Mouse (Mus musculus): Measurements from ENCODE around the gene Gphn. TPM values are rescaled to one million over a fixed set of nuclear protein-coding genes. Genes with fewer than 3 reads are reported as not detected.
"Not testable (repeated sequence)": the region's sequence is repeated elsewhere in the genome, so short reads cannot be mapped to it uniquely, and the experiment has no call there.

The Gphn gene
- polyA plus RNA-seq, 1 experiment: 27.0 TPM

DNA sequence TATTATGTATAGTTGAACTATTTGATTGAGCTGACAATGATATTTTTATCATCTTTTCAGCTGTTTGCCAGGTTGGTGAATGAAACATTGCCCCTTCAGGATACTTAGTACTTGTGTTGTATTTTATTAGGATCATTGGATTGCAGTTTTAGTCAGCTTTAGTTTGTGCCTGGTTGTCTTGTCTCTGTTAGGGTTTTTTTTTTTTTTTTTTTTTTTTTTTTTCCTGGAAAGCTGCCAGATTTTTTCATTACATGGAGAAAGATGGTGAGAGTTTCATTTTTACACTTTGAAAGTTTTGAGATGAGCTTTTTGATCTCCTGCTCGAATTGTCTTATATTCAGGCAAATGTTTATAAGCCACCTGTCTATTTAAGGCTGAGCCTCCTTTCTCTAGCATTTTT lies 22.2 kb downstream of the Gphn start:
- Histone ChIP-seq H3K27ac (replicated peaks; ENCODE audit: low read depth, low read length) (no peak overlapping the region; the same call in 1 of the 2 replicates), H3K4me1 (ENCODE audit: control insufficient read depth, insufficient read depth, insufficient read length, low read length) (no peaks in the 10 kb centered on the region), H3K4me3 (ENCODE audit: insufficient read depth, low read depth, low read length) (no peak overlapping the region)

DNA sequence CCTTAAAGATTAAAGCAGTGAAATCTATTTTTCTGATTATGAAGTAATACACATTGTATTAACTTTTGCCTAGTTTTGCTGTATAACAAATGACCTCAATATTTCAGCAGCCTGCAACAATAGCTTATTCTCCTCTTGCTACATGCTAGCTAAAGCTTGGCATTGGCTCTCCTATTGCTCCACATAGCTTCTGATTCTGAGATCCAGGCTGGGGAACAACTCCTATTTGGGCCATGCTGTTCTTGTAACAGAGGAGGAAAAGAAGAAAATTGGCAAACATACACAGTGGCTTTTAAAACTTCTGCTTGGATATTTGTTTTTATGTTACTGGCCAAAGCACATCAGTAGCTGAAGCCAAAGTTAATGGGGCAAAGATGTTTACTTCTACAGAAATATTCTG lies 23.0 kb downstream of the Gphn start:
- no peaks in the 10 kb centered on the region for H3K4me1 ChIP-seq (ENCODE audit: control insufficient read depth, insufficient read depth, insufficient read length, low read length)
- H3K4me3 ChIP-seq (ENCODE audit: insufficient read depth, low read depth, low read length): no peak overlapping the region
- no peak overlapping the region for H3K27ac ChIP-seq (replicated peaks; ENCODE audit: low read depth, low read length)

DNA sequence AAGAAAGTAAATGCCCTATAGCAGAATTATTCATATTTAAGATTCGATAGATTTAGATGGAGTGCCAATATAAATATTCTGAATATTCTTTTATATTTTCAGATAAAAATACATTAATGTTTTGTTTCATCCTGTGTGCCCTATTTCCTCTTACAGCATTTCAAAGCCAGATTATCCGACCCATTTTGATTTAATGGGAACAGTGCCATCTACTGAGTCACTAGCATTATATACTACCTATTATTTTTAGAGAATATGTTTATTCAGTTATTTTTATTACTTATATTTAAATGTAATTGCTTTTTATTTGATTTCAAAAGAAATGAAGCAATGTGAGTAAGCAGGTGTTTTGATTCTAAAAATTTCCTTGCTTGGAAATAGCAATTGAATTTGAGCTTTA lies 51.2 kb downstream of the Gphn start:
- H3K4me3 ChIP-seq (ENCODE audit: insufficient read depth, low read depth, low read length): no peak overlapping the region

DNA sequence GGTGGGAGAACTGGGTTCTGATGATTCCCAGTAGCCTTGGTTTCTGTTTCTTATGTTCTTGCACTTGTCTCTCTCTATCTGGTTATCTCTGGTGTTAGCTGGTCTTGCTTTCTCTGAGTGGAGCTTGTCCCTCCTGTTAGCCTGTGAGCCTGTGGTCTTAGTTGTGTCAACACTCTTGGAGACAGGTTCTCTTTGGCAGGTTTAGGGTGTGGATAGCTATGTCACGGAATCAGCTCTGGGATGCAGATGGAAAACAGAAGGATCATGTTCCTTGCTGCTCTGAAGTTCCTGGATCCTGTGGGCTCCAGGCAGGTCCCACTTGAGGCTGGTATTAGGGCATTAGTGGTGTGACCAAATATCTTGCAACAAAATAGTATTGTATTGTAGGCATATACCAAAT lies 64.2 kb downstream of the Gphn start:
- H3K27ac ChIP-seq (replicated peaks; ENCODE audit: low read depth, low read length): no peak overlapping the region
- H3K4me3 ChIP-seq (ENCODE audit: insufficient read depth, low read depth, low read length): no peak overlapping the region
- H3K4me1 ChIP-seq (ENCODE audit: control insufficient read depth, insufficient read depth, insufficient read length, low read length): no peaks in the 10 kb centered on the region

More for the DNA sequence above, 51.2 kb downstream of the Gphn start:
- no peaks in the 10 kb centered on the region for H3K4me1 ChIP-seq (ENCODE audit: control insufficient read depth, insufficient read depth, insufficient read length, low read length)
- H3K27ac ChIP-seq (replicated peaks; ENCODE audit: low read depth, low read length): no peak overlapping the region

DNA sequence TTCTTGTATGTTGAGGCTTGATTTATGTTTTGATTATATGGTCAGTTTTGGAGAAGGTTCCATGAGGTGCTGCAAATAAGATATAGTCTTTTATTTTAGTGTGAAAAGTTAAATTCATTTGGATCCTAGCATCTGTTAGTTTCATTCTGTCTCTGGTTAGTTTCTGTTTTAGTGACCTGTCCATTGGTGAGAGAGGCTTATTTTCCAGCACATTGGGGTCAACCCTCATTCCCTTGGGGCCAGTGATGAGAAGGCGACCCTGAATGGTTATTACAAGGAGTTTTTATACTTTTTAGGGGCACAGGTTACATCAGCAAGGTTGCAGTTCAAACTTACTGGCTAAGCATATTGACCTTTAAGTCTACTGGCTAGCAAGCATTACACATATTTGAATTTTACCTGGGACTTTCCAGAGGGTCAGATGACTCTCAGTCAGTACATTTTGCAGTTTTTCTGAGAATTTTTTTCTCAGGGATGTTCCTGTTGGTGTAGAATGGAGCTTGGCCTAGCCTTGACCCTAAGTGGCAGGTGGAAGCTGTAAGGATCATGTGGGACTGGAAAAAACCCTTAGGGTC lies 72.7 kb downstream of the Gphn start:
- Histone ChIP-seq H3K4me3 (ENCODE audit: insufficient read depth, low read depth, low read length) (no peak overlapping the region), H3K4me1 (ENCODE audit: control insufficient read depth, insufficient read depth, insufficient read length, low read length) (peaks cover 3% of the 10 kb centered on the region), H3K27ac (replicated peaks; ENCODE audit: low read depth, low read length) (no peak overlapping the region)

DNA sequence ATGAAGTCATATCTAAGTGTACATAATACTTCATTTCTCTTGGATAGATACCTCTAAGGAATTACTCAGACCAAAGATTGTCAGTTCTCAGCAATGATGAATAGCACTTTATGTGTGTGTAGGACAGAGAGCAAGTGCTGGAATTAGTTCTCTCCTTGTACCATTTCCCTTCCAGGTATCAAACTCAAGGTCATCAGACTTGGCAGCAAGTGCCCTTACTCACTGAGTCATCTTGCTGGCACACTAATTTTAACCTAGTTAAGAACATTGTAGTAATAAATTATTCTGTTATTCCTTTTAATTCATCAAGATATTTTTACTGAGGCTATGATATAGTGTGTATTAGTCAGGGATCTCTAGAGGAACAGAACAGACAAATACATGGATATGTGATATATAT lies 88.9 kb downstream of the Gphn start:
- no peak overlapping the region for H3K27ac ChIP-seq (replicated peaks; ENCODE audit: low read depth, low read length)
- no peaks in the 10 kb centered on the region for H3K4me1 ChIP-seq (ENCODE audit: control insufficient read depth, insufficient read depth, insufficient read length, low read length)
- H3K4me3 ChIP-seq (ENCODE audit: insufficient read depth, low read depth, low read length): no peak overlapping the region

DNA sequence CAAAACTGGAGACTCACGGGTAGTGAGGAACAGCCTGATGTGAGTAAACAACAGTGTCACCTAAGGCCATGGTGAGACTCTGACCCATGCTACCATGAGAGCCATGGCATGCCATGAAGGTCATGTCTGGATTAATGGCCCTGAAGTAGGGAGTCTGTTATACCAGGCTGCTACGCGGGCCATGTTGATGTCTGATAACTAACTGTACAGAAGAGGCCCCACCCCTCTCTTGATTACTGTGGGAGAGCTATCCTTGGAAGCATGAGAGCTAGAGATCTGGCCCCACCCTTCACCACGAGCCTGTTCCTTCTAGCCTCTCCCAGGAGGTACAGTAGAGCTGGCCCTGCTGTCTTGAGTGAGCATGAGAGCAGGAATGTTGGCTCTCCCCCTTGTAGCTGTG lies 101.8 kb downstream of the Gphn start:
- no peak overlapping the region for H3K4me3 ChIP-seq (ENCODE audit: insufficient read depth, low read depth, low read length)
- H3K27ac ChIP-seq (replicated peaks; ENCODE audit: low read depth, low read length): no peak overlapping the region
- no peaks in the 10 kb centered on the region for H3K4me1 ChIP-seq (ENCODE audit: control insufficient read depth, insufficient read depth, insufficient read length, low read length)

DNA sequence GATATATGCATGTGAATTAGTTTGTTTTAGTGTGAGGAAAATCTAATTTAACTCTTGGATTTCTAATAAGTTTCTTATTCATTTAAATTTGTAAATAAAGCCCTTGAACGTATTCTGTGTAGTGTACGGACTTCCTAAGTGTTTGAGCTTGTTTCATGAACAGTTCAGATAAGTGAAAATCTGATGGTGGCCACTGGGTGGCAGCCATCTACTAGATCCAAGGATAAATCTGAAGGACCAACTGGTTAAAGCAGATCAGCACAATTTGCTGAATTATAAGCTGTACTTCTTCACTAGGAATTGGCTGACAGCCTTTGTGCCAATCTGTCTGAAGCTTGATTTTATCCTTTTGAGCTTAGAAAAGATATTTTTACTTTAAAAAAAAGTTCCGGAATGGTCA lies 105.9 kb downstream of the Gphn start:
- no peak overlapping the region for H3K27ac ChIP-seq (replicated peaks; ENCODE audit: low read depth, low read length)
- no peak overlapping the region for H3K4me3 ChIP-seq (ENCODE audit: insufficient read depth, low read depth, low read length)

DNA sequence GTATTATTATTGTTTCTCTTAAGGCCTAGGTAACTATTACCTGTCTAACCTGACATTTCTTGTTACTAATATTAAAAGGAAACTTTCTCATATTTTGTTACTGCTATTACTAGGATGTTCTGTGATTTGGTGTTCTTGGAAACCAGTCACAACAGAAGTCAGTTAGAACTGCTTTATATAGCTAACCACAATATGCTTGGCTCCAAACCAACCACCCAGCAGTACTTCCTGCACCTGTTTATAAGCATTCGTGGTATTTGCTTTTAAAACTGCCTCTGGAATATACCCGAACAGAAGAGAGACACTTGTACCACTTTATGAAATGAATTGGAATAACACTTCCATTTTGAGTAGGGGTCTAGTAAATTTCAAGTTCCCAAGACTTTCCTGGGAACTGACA lies 130.3 kb downstream of the Gphn start:
- H3K4me1 ChIP-seq (ENCODE audit: control insufficient read depth, insufficient read depth, insufficient read length, low read length): no peaks in the 10 kb centered on the region; the same call in 1 of the 2 replicates
- H3K27ac ChIP-seq (replicated peaks; ENCODE audit: low read depth, low read length): no peak overlapping the region
- no peak overlapping the region for H3K4me3 ChIP-seq (ENCODE audit: insufficient read depth, low read depth, low read length)

More for the DNA sequence above, 105.9 kb downstream of the Gphn start:
- H3K4me1 ChIP-seq (ENCODE audit: control insufficient read depth, insufficient read depth, insufficient read length, low read length): no peaks in the 10 kb centered on the region

DNA sequence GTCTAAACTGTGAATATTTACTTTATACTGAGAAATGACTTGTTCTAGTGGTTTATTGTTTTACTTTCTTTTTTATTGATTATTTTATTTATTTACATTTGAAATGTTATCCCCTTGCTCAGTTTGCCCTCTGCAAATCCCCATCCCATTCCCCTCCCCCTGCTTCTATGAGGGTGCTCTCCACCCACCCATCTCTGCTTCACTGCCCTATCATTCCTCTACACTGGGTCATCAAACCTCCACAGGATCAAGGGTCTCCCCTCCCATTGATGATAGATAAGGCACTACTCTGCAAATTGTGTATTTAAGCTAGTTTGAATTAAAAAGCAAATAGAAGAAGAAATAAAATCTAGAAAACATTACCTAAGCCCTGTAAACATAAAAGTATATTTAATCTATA lies 163.1 kb downstream of the Gphn start:
- Histone ChIP-seq H3K4me3 (ENCODE audit: insufficient read depth, low read depth, low read length) (no peak overlapping the region), H3K27ac (replicated peaks; ENCODE audit: low read depth, low read length) (no peak overlapping the region), H3K4me1 (ENCODE audit: control insufficient read depth, insufficient read depth, insufficient read length, low read length) (no peaks in the 10 kb centered on the region; the same call in 1 of the 2 replicates)

DNA sequence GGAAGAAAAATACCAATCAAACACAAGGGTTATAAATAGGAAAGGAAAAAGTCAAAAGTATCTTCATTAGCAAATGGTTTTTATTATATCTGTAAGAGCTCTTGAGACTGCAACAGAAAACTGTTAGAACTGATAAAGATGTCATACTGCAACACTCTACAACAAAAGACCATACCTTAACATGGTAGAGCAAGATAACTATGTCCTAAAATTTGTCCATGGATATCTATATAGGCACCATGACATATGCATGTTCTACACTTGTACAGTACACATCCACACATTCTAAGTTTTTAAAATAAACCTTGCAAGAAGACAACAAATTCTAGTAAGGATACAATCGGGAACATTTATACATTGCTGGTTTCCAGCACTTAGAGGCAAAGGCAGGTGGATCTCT lies 169.1 kb downstream of the Gphn start:
- Histone ChIP-seq H3K4me1 (ENCODE audit: control insufficient read depth, insufficient read depth, insufficient read length, low read length) (no peaks in the 10 kb centered on the region), H3K4me3 (ENCODE audit: insufficient read depth, low read depth, low read length) (no peak overlapping the region)

DNA sequence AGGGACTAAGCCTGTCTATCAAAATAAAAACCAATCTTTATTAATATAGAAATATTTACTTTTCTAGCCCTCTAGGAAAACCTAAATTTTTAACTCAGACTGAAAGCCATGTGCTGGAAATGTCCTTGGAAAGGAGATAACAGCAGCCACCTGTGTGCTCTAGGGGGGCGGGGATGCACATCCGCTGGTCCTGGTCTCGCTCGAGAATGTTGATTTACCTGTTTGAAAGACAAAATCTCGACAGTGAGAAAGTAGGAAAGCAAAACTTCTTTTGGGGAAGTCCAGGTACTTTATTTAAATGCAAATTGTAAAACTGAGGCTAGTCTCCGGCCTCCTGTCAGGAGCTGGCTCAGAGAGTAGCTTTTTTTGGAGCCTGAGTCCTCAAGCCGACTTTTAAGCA lies 181.3 kb downstream of the Gphn start:
- H3K27ac ChIP-seq (replicated peaks; ENCODE audit: low read depth, low read length); H3K4me1 ChIP-seq (ENCODE audit: control insufficient read depth, insufficient read depth, insufficient read length, low read length); H3K4me3 ChIP-seq (ENCODE audit: insufficient read depth, low read depth, low read length): not testable (repeated sequence)

More for the DNA sequence above, 169.1 kb downstream of the Gphn start:
- H3K27ac ChIP-seq (replicated peaks; ENCODE audit: low read depth, low read length): no peak overlapping the region

DNA sequence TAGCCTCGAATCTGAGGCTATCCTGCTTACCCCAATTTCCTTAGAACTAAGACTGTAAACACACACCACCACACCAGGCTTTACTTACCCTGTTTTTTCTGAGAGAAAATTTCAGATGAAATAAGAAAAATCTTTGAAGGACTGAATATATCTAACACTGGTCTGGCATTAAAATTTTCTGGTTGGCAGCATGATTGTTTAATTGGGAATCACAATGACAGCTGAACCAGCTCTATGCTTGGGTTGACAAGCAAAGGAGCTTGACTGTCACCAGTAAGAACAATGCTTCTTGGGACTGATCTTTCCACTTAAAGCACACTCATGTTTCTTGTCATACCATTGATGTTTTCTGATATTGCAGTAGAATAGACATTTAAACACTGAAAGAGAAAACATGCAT lies 296.0 kb downstream of the Gphn start:
- Histone ChIP-seq H3K27ac (replicated peaks; ENCODE audit: low read depth, low read length) (no peak overlapping the region), H3K4me3 (ENCODE audit: insufficient read depth, low read depth, low read length) (no peak overlapping the region), H3K4me1 (ENCODE audit: control insufficient read depth, insufficient read depth, insufficient read length, low read length) (no peaks in the 10 kb centered on the region)

DNA sequence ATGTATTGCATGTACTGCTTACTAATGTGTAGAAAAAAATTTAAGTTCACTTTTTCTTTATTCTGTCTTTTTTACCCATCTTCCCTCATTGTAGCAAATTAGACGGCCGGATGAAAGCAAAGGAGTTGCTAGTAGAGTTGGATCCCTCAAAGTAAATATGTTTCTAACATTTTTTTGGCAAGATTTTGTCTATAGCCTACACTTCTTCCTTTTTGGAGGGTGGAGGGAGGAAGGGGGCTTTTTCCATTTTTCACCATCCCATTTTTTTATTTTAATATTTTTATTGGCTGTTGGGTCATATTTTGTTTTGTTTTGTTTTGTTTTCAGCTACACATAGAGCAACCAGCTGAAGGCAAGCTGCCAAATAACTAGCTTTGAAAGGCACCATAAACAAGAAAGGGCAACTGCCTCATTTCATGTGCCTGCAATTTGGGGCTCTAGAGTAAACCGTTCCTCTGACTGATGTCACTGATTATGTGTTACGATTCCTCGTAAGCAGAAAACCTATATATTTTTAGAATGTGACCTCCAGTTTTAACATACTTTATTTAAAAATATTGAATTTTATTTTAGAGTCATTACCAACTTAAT lies 296.7 kb downstream of the Gphn start:
- H3K4me1 ChIP-seq (ENCODE audit: control insufficient read depth, insufficient read depth, insufficient read length, low read length): no peaks in the 10 kb centered on the region
- no peak overlapping the region for H3K27ac ChIP-seq (replicated peaks; ENCODE audit: low read depth, low read length)
- H3K4me3 ChIP-seq (ENCODE audit: insufficient read depth, low read depth, low read length): no peak overlapping the region

DNA sequence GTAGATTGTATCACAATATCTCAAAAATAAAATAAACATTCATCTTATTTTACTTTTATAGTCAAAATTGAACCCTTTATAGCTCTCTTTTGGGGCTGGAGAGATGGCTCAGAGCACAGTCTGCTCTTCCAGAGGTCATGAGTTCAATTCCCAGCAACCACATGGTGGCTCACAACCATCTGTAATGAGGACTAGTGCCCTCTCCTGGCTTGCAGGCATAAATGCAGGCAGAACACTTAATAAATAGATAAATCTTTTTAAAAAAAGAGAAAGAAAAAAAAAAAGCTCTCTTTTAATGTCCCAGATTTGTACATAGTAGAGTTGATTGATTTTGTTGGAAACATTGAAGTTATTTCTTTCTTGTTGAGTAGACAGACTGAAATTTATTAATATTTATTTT lies 311.4 kb downstream of the Gphn start:
- not testable (repeated sequence) for H3K4me1 ChIP-seq (ENCODE audit: control insufficient read depth, insufficient read depth, insufficient read length, low read length); H3K27ac ChIP-seq (replicated peaks; ENCODE audit: low read depth, low read length); H3K4me3 ChIP-seq (ENCODE audit: insufficient read depth, low read depth, low read length)

DNA sequence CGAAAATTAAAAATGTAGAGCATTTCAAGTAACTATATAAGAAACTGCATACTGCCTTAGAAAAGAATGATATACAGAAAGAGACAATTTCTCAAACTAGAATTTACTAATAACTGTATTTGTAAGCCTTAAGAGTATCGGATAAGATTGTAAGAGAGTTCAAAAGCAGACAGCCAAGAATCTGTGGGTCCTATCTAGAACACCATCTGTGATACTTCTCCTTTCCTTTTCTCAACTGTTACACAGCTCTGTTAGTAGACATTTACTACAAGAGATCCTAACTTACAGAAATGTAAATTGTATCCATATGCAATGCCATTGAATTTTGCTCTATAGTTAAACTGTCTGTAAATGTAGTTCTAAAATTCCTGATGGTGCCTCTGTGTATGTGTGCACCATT lies 324.7 kb downstream of the Gphn start:
- Histone ChIP-seq H3K4me3 (ENCODE audit: insufficient read depth, low read depth, low read length) (no peak overlapping the region), H3K27ac (replicated peaks; ENCODE audit: low read depth, low read length) (no peak overlapping the region), H3K4me1 (ENCODE audit: control insufficient read depth, insufficient read depth, insufficient read length, low read length) (no peaks in the 10 kb centered on the region)
